Mouse (Mus musculus): ENCODE data around the gene Krt20. TPM values are rescaled to one million over a fixed set of nuclear protein-coding genes. Genes with fewer than 3 reads are reported as not detected.

Gene Krt20
- total RNA-seq (2015; ENCODE audit: low replicate concordance): not detected in 2 replicates
- not detected in 2 replicates for total RNA-seq (2017; ENCODE audit: low replicate concordance)

GRCm38 (mm10) chr11:99437972-99438371 is at the start of gene Krt20:
Gene Krt20, minus strand, starts transcription at chr11:99438150.
- no peak for ATAC-seq (replicated peaks; ENCODE audit: low FRiP score, poor library complexity, severe bottlenecking)

DNA sequence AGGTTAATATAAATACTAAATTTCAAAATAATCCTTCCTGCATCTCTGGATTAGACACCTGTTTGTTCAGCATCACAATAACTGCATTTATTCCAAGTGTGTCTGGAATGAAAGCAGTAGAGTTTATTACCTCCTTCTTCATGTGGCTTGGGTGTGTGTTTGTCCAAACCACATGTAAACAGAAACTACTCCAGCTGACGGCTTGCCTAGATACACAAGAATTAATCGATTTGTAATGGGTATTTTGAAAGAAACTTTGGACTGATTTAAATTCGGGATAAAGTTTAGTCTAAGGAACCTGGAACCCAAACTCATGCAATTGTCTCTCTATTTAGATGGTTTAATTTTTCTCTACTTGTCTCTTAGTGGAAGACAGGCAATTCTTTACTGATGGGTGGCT is 37.0 kb upstream of the Krt20 start:
- no peak for ATAC-seq (replicated peaks; ENCODE audit: low FRiP score, poor library complexity, severe bottlenecking)

DNA sequence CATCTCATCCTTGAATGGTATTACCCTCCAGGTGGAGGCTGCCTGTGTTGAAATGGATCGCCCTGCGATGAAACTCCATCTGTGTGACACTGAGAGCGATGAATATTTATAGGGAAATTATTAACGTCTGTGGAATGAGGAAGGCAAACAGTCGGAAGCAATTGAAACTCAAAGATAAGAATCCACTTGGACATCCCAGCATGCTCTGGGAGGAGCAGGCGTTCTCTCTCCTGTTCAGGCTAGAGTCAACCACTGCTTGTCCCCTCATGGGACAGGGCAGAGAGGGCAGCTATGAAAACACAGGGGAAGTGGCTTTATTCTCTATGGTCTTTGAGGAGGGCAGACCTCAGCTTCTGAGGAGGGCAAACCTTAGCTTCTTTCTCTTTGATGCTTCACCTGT is 35.5 kb upstream of the Krt20 start:
- ATAC-seq (replicated peaks; ENCODE audit: low FRiP score, poor library complexity, severe bottlenecking): no peak

DNA sequence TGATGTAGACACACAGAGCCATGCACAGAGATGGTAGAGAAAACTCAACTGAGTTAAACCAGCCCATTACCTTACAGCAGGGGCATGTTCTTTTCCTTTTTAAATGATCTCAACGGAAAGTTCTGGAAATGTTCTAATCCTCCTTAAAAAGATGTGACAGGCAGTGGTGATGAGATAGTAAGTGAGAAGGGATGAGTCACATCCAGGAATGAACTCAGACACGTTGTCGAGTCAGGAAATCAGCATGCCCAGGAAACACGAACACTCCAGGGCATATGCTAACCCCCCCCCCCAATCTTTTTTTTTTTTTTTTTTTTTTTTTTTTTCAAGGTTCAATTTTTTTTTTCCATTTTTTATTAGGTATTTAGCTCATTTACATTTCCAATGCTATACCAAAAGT is 34.5 kb upstream of the Krt20 start:
- ATAC-seq (replicated peaks; ENCODE audit: low FRiP score, poor library complexity, severe bottlenecking): no peak

- ATAC-seq (replicated peaks; ENCODE audit: low FRiP score, poor library complexity, severe bottlenecking): no peak
These were observed 34.0 kb upstream of the Krt20 start for GRCm38 (mm10) chr11:99471946-99472345.

DNA sequence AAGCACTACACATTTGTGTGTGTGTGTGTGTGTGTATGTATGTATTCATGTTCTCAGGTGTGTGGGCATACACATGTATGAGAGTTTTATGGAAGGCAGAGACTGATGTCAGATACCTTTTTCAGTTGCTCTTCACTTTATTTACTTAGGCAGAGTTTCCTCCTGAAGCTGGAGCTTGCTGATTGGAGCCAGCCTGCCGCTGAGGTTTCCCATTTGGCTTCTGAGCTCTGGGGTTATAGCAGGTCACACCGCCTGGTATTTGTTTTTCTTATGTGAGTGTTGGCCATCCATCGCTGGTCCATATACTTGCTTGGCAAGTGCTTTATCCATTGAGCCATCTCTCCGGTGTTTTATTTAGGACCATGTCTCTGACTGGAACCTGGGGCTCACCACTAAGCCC is 31.3 kb upstream of the Krt20 start:
- ATAC-seq (replicated peaks; ENCODE audit: low FRiP score, poor library complexity, severe bottlenecking): no peak

GRCm38 (mm10) chr11:99468566-99468965 is 30.6 kb upstream of the Krt20 start:
- no peak for ATAC-seq (replicated peaks; ENCODE audit: low FRiP score, poor library complexity, severe bottlenecking)

- no peak for ATAC-seq (replicated peaks; ENCODE audit: low FRiP score, poor library complexity, severe bottlenecking)
These were observed 28.4 kb upstream of the Krt20 start for GRCm38 (mm10) chr11:99466316-99466715.

- ATAC-seq (replicated peaks; ENCODE audit: low FRiP score, poor library complexity, severe bottlenecking): no peak
These were observed 26.9 kb upstream of the Krt20 start for GRCm38 (mm10) chr11:99464836-99465235.

- no peak for ATAC-seq (replicated peaks; ENCODE audit: low FRiP score, poor library complexity, severe bottlenecking)
These were observed 25.2 kb upstream of the Krt20 start for GRCm38 (mm10) chr11:99463155-99463554.

- ATAC-seq (replicated peaks; ENCODE audit: low FRiP score, poor library complexity, severe bottlenecking): no peak
These were observed 23.8 kb upstream of the Krt20 start for GRCm38 (mm10) chr11:99461736-99462135.

- no peak for ATAC-seq (replicated peaks; ENCODE audit: low FRiP score, poor library complexity, severe bottlenecking)
These were observed 20.9 kb upstream of the Krt20 start for GRCm38 (mm10) chr11:99458887-99459286.

GRCm38 (mm10) chr11:99454759-99455158 is 16.8 kb upstream of the Krt20 start:
- ATAC-seq (replicated peaks; ENCODE audit: low FRiP score, poor library complexity, severe bottlenecking): no peak

DNA sequence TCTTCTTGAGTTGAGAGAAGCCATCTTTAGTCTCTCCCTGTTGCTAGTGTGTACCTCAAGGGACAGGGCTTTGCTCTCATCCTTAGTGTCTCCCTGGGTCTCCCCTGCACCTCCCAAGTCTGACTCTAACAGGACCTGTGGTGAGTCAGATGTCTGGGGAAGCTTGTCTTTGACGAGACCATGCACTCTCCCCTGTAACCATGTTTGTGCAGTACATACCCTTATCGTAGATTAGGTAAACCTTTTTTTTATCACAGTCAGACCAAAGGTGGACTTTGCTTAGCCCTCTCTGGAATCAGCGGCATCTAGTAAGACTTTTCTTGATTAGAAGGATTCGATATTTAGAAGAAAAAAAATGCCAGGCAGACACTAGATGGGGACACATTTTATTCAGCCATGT is 16.1 kb upstream of the Krt20 start:
- ATAC-seq (replicated peaks; ENCODE audit: low FRiP score, poor library complexity, severe bottlenecking): no peak

DNA sequence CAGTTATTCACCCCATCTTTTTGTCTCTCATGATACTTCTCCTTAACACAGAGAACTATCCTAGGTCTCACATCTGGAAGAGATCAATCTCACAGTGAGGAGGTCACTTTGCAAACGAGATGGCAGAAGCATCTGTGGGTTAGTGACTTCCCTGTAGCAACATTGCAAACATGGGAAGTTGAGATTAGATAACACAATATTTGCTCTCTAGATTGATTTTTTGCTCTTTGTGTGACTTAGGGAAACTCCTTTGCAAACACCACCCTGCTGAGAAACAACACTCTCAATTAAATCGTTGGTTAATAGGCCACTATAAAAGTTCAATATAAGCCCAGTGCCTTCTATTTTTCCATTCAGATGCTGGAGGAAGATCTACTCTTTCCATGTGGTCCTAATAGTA is 10.8 kb upstream of the Krt20 start:
- ATAC-seq (replicated peaks; ENCODE audit: low FRiP score, poor library complexity, severe bottlenecking): no peak

DNA sequence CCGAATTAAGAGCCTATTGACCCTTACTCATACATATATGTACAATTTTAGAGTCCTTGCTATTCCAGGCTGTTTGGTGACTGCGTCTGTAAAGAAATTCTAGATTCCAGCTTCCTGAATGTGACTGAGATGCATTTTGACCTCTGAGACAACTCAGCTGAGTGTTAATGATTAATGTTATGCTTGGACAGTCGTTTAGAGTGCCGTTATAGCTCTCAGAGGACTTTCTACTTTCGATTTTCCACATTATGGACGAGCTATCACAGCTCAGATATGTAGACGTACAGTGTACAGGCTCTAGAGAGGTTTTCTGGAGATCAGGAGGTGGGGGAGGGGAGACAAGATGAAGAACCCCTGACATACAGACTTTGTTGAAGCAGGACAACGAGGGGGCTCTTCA is 3.3 kb upstream of the Krt20 start:
- no peak for ATAC-seq (replicated peaks; ENCODE audit: low FRiP score, poor library complexity, severe bottlenecking)

GRCm38 (mm10) chr11:99439465-99439864 is 1.5 kb upstream of the Krt20 start:
- no peak for ATAC-seq (replicated peaks; ENCODE audit: low FRiP score, poor library complexity, severe bottlenecking)

DNA sequence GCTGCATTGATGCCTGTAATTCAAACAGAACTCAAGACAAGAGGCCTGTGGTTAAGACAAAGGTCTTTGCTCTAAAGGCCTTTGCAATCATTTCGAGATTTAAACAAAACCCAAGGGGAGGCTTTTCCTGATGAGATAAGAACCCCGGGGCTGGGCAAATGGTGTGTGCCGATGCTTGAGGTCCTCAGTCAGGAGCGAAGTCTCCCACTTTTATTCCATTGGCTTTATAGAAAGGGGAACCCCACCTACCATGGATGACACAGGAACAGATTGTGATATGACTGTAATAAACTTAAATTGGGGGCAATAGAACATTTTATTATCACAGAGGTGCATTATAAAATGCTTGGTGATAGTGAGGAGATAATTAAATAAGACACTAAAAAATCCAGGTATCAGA is 1.3 kb downstream of the Krt20 start:
- ATAC-seq (replicated peaks; ENCODE audit: low FRiP score, poor library complexity, severe bottlenecking): no peak

DNA sequence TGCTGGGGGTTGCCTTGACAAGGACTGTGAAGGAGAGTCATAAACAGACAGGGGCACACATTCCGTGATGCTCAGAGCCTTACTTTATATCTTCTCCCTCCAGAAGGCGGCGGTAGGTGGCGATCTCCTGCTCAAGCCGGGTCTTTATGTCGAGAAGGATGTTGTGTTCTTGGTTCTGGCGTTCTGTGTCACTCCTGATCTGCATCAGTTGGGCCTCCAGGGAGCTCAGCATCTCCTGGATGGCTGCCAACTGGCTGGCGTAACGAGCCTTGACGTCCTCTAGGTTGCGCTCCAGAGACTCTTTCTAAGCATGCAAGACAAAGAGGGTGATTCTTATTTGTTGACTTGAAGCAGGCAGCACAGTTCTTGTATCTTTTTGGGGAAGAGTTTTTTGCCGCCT is 7.3 kb downstream of the Krt20 start:
- ATAC-seq (replicated peaks; ENCODE audit: low FRiP score, poor library complexity, severe bottlenecking): no peak

DNA sequence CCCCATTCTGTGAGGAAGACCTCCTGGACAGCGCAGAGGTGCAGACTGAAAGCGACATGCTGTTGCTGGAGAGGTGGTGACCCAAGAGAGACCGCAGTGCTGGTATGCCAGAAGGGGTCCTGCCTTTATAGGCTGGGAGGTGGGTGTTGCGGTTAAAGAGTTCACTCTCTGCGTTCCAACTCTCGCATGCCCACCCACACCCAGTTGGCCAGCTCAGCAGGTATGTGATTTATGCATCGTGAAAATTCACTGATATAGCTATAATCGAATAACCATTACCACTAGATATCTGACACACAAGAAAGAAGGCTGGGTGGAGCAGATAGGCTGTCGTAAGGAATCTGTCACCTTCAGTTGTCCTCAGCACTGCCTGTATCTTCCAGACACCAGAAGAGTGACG is 15.8 kb downstream of the Krt20 start, which contains the start of gene Krt12:
TSS of gene Krt12 (minus strand) at position 101 of the 400 bp plus-strand sequence.
- ATAC-seq (replicated peaks; ENCODE audit: low FRiP score, poor library complexity, severe bottlenecking): no peak

DNA sequence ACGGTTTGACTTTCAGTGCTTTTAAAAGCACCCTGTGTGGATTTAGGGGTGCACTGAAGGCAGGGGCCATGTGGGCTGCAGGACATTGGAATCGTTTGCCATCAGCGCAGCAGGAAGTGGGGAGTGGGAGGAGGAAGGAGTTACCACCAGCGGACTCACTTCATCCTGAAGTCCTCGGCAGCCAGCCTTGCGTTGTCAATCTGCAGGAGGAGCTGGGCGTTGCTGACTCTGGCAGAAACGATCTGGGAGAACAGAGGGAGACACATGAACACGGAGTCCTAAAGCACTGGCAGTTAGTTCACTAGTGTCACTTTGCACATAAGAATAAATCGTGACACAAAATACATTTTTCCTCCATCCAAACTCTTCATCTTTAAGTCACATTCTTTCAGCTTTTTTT is 17.4 kb downstream of the Krt20 start:
- no peak for ATAC-seq (replicated peaks; ENCODE audit: low FRiP score, poor library complexity, severe bottlenecking)

DNA sequence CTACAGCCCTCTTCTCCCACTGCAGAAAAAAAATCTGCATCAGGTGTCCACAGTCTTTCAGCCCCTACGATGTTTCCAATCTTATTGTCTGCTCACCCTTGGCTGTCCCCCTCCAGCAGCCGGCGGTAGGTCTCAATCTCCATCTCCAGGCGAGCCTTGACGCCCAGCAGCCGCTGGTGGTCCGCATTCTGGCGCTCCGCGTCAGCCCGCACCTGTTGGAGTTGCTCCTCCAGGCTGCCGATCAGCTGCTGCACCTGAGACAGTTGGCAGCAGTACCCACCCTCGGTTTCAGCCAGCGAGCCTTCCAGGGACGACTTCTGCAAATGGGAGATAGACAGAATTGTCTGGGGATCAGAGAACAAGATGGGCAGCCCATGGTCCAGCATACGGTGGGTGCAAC is 20.1 kb downstream of the Krt20 start:
- ATAC-seq (replicated peaks; ENCODE audit: low FRiP score, poor library complexity, severe bottlenecking): no peak

DNA sequence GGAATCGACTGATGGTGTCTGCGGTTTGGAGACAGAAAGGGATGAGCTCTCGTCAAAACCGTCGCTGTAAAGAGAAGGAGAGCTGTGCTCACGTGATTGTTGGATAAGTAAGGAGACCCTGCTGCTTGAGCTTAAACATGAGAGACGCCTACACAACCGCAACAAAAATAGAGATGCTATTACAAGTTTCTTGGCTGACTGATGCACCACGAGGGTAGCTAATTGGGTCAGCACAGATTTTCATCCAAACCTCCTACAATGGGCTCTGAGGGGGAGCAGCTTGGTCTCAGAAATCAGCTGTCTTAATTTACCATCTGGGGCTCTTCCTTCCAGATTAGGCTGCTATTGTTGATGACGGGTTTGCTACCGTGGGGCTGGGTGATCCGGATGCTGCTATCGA is 21.0 kb downstream of the Krt20 start:
- ATAC-seq (replicated peaks; ENCODE audit: low FRiP score, poor library complexity, severe bottlenecking): no peak
